Mouse (Mus musculus) kidney, adult 2 months (tissue): ENCODE measurements around the gene Cbln3. TPM values are rescaled to one million over a fixed set of nuclear protein-coding genes. Genes with fewer than 3 reads are reported as not detected.

ENCODE experiments used
- DNase-seq: peaks from one replicate; pipeline ENCODE4 v3.0.0; 2021
- H3K27ac ChIP-seq: fragments of 200-500 bp; 2 replicates; pipeline ENCODE4 v1.5.1; 2012; ENCODE audit warnings: low read depth, low read length, control low read depth, inconsistent platforms; ENCODE audit not compliant: insufficient read depth
- H3K27me3 ChIP-seq: fragments of 200-500 bp; replicated peaks from 2 replicates; pipeline ENCODE4 v1.6.1; 2012; ENCODE audit warnings: mild to moderate bottlenecking, moderate library complexity, low read length, inconsistent platforms; ENCODE audit not compliant: control insufficient read depth, insufficient read depth
- H3K36me3 ChIP-seq: fragments of 200-500 bp; 2 replicates; pipeline ENCODE4 v1.6.1; 2012; ENCODE audit warnings: mild to moderate bottlenecking, moderate library complexity, low read length, inconsistent platforms; ENCODE audit not compliant: control insufficient read depth, insufficient read depth
- H3K4me1 ChIP-seq: fragments of 200-500 bp; 2 replicates; pipeline ENCODE4 v1.6.1; 2011; ENCODE audit warnings: low read length; ENCODE audit not compliant: control insufficient read depth, insufficient read depth
- H3K4me3 ChIP-seq: fragments of 200-500 bp; 2 replicates; pipeline ENCODE4 v1.5.1; 2011; ENCODE audit warnings: mild to moderate bottlenecking, low read depth, low read length, control low read depth; ENCODE audit not compliant: insufficient read depth
- CTCF ChIP-seq: fragments of 200-500 bp; conservative IDR thresholded peaks from 2 replicates; pipeline ENCODE4 v1.5.1; 2011; ENCODE audit warnings: low read depth, mild to moderate bottlenecking, control low read depth, low read length, moderate library complexity, mixed read lengths; ENCODE audit not compliant: insufficient read depth, insufficient read length
- POLR2A ChIP-seq: fragments of 200-500 bp; IDR thresholded peaks from one replicate; pipeline ENCODE4 v1.6.1; 2011; ENCODE audit warnings: low read depth, low read length, control low read depth
- WGBS: fragments of 180-500 bp; shearing (Covaris S2); methylation state at CpG from one replicate; pipeline ENCODE4 v1.1.7; 2018; 5-methylcytosine and 5-hydroxymethylcytosine counted together
- polyA plus RNA-seq: library from polyadenylated mRNA; depleted of rRNA; stranded (reverse); fragments of >200 nt; gene quantifications from 2 replicates; pipeline ENCODE4 v1.2.3, GENCODE M21; 2012

The Cbln3 gene
- polyA plus RNA-seq, 1 experiment = 0.13 TPM

- Histone ChIP-seq H3K4me1 (peaks cover 10% of the 10 kb centered on the region; the same call in 1 of the 2 replicates), H3K27ac (peak overlapping the region; percentile 70), H3K36me3 (peaks cover 4% of the 10 kb centered on the region), H3K4me3 (peak overlapping the region; percentile 80), H3K27me3 (no peaks in the 10 kb centered on the region)
- peak; percentile 77 for DNase-seq
- 3% methylated on average over 16 of the region's 16 CpGs for WGBS
- TF ChIP-seq CTCF (no peak), POLR2A (no peak)
These were observed 1.6 kb upstream of the Cbln3 start for GRCm38 (mm10) chr14:55885791-55886271.

- under 1% methylated on average over 29 of the region's 30 CpGs for WGBS
- peak overlapping the region; percentile 80 for H3K4me3 ChIP-seq
- peaks cover 10% of the 10 kb centered on the region; the same call in 1 of the 2 replicates for H3K4me1 ChIP-seq
- no peaks in the 10 kb centered on the region for H3K27me3 ChIP-seq
- H3K27ac ChIP-seq = peak overlapping the region; percentile 70
- peaks cover 4% of the 10 kb centered on the region for H3K36me3 ChIP-seq
- peak; percentile 28 for DNase-seq
- TF ChIP-seq POLR2A = no peak
- TF ChIP-seq CTCF = no peak
These were observed 1.1 kb upstream of the Cbln3 start for GRCm38 (mm10) chr14:55885114-55885790.

GRCm38 (mm10) chr14:55884713-55885113, 521 bp upstream of the Cbln3 start, which contains the start of gene Khnyn:
TSS of gene Khnyn (plus strand) at chr14:55884947.
- DNase-seq = peak; percentile 97
- Histone ChIP-seq H3K27me3 (no peaks in the 10 kb centered on the region), H3K27ac (peak within 1 kb of the TSS; percentile 70), H3K4me3 (peak within 1 kb of the TSS; percentile 80), H3K36me3 (peaks cover 1% of the 10 kb centered on the region; the same call in 1 of the 2 replicates), H3K4me1 (peaks cover 10% of the 10 kb centered on the region; the same call in 1 of the 2 replicates)
- TF ChIP-seq CTCF (no peak), POLR2A (peak; percentile 77)
- WGBS = under 1% methylated on average over 30 of the region's 30 CpGs

- Histone ChIP-seq H3K27ac (no peak overlapping the region), H3K36me3 (peaks cover 1% of the 10 kb centered on the region; the same call in 1 of the 2 replicates), H3K4me1 (peaks cover 10% of the 10 kb centered on the region; the same call in 1 of the 2 replicates), H3K4me3 (no peak overlapping the region), H3K27me3 (no peaks in the 10 kb centered on the region)
- 93% methylated on average over 12 of the region's 12 CpGs for WGBS
- TF ChIP-seq POLR2A = no peak
- no peak for TF ChIP-seq CTCF
- no peak for DNase-seq
These were observed 529 bp downstream of the Cbln3 start for GRCm38 (mm10) chr14:55883663-55884062.

GRCm38 (mm10) chr14:55883149-55883661, 987 bp downstream of the Cbln3 start:
- H3K4me1 ChIP-seq = peaks cover 10% of the 10 kb centered on the region; the same call in 1 of the 2 replicates
- H3K27ac ChIP-seq = no peak overlapping the region
- H3K4me3 ChIP-seq = no peak overlapping the region
- no peak for TF ChIP-seq POLR2A
- TF ChIP-seq CTCF = no peak
- no peak for DNase-seq
- 93% methylated on average over 13 of the region's 13 CpGs for WGBS
- H3K36me3 ChIP-seq = peaks cover 1% of the 10 kb centered on the region; the same call in 1 of the 2 replicates
- H3K27me3 ChIP-seq = no peaks in the 10 kb centered on the region

- TF ChIP-seq POLR2A (no peak), CTCF (no peak)
- Histone ChIP-seq H3K4me3 (no peak overlapping the region), H3K4me1 (peaks cover 10% of the 10 kb centered on the region; the same call in 1 of the 2 replicates), H3K27me3 (no peaks in the 10 kb centered on the region), H3K36me3 (peaks cover 1% of the 10 kb centered on the region; the same call in 1 of the 2 replicates), H3K27ac (no peak overlapping the region)
- peak; percentile 79 for DNase-seq
- 58% methylated on average over 6 of the region's 6 CpGs for WGBS
These were observed 2.0 kb downstream of the Cbln3 start for GRCm38 (mm10) chr14:55882171-55882641.

- Histone ChIP-seq H3K4me3 (no peak overlapping the region), H3K36me3 (no peaks in the 10 kb centered on the region), H3K27me3 (no peaks in the 10 kb centered on the region), H3K4me1 (peaks cover 10% of the 10 kb centered on the region; the same call in 1 of the 2 replicates), H3K27ac (no peak overlapping the region)
- TF ChIP-seq CTCF (no peak), POLR2A (no peak)
- 86% methylated on average over 8 of the region's 8 CpGs for WGBS
- DNase-seq = no peak
These were observed 3.2 kb downstream of the Cbln3 start for GRCm38 (mm10) chr14:55880982-55881381.
